ENCODE assay signal across 9 mouse cellular contexts in genomic region chr2:19703020-19703613, GRCm38 (mm10). TPM values are rescaled to one million over a fixed set of nuclear protein-coding genes. Genes with fewer than 3 reads are reported as not detected.
A peak's percentile ranks its signal among the peaks of the same experiment; 100 is the strongest.
DNase-seq lines count a peak whose midpoint lies in the region; ATAC-seq and TF ChIP-seq lines count a peak whose summit lies in the region.
"Had no signal": no experiment of that assay in that cellular context is flagged by ENCODE, and none has a peak within 500 bp of the region (broad histone marks: within the 10 kb centered on the region; RNA-seq: fewer than 3 reads in every experiment).

No protein-coding gene starts in this region.

- H3K27ac ChIP-seq in heart, postnatal 0 days (ENCODE audit: low read depth), result peak overlapping the region; percentile 92
- H3K27ac ChIP-seq in stomach, postnatal 0 days (replicated peaks), result peak overlapping the region; percentile 73; the same call in 1 of the 2 replicates
- H3K27ac ChIP-seq: stomach, embryonic 15.5 days had no signal

- no peak for TF ChIP-seq EP300 in heart, postnatal 0 days (IDR thresholded peaks at IDR 0.05; ENCODE audit: low read depth)
- TF ChIP-seq EP300 in stomach, postnatal 0 days (optimal IDR thresholded peaks at IDR 0.05), result no peak

- peak; percentile 1 for DNase-seq in thymus, postnatal 14 days
- DNase-seq in thymus, postnatal 36 days, result no peak
- peak; percentile 62 to 70 for DNase-seq in cerebellum, postnatal 14 days
- DNase-seq in heart, postnatal 0 days (ENCODE audit: low spot score), result peak; percentile 80
- no peak for DNase-seq in stomach, postnatal 0 days (ENCODE audit: low spot score)
- no peak for DNase-seq in yolk sac, embryonic 10.5 days (ENCODE audit: low spot score)
- no peak for DNase-seq in testis, postnatal 14 days (ENCODE audit: low spot score)
- no peak for DNase-seq in kidney, adult 9 months

- H3K36me3 ChIP-seq in heart, postnatal 0 days (replicated peaks; ENCODE audit: control insufficient read depth, insufficient read depth, low read length), result no peaks in the 10 kb centered on the region
- no peaks in the 10 kb centered on the region for H3K36me3 ChIP-seq in stomach, postnatal 0 days (ENCODE audit: control insufficient read depth, insufficient read depth, low read length)
- H3K36me3 ChIP-seq: stomach, embryonic 15.5 days had no signal

- no peak overlapping the region for H3K9ac ChIP-seq in heart, postnatal 0 days (replicated peaks; ENCODE audit: low read depth, low read length)
- H3K9ac ChIP-seq in stomach, postnatal 0 days (ENCODE audit: low read length), result no peak overlapping the region
- H3K9ac ChIP-seq: stomach, embryonic 15.5 days had no signal

- H3K9me3 ChIP-seq in heart, postnatal 0 days (replicated peaks; ENCODE audit: control insufficient read depth, low read length), result no peaks in the 10 kb centered on the region
- H3K9me3 ChIP-seq in stomach, postnatal 0 days (ENCODE audit: control insufficient read depth, low read length), result no peaks in the 10 kb centered on the region
- H3K9me3 ChIP-seq: stomach, embryonic 15.5 days had no signal

- peak; percentile 65 for ATAC-seq in heart, postnatal 0 days (ENCODE audit: insufficient read depth, low read depth)
- peak; percentile 40; the same call in 1 of the 2 replicates for ATAC-seq in stomach, postnatal 0 days (ENCODE audit: low FRiP score, low TSS enrichment)

- H3K27me3 ChIP-seq in heart, postnatal 0 days (ENCODE audit: control insufficient read depth, insufficient read depth, low read length), result no peaks in the 10 kb centered on the region
- H3K27me3 ChIP-seq in stomach, postnatal 0 days (ENCODE audit: control insufficient read depth, insufficient read depth, low read length), result no peaks in the 10 kb centered on the region
- H3K27me3 ChIP-seq: stomach, embryonic 15.5 days had no signal

- no peak overlapping the region for H3K4me2 ChIP-seq in heart, postnatal 0 days (ENCODE audit: low read depth, low read length)
- H3K4me2 ChIP-seq in stomach, postnatal 0 days (replicated peaks; ENCODE audit: low read depth), result no peak overlapping the region
- H3K4me2 ChIP-seq: stomach, embryonic 15.5 days had no signal

- H3K4me1 ChIP-seq in heart, postnatal 0 days (ENCODE audit: control insufficient read depth, insufficient read depth), result peaks cover 9% of the 10 kb centered on the region; the same call in 1 of the 2 replicates
- no peaks in the 10 kb centered on the region for H3K4me1 ChIP-seq in stomach, postnatal 0 days (replicated peaks; ENCODE audit: control insufficient read depth, insufficient read depth)
- H3K4me1 ChIP-seq: stomach, embryonic 15.5 days had no signal

- TF ChIP-seq CTCF in heart, postnatal 0 days (IDR thresholded peaks at IDR 0.05; ENCODE audit: low read depth), result no peak
- TF ChIP-seq CTCF in stomach, postnatal 0 days (IDR thresholded peaks at IDR 0.05; ENCODE audit: low read depth), result no peak

- no peak overlapping the region for H3K4me3 ChIP-seq in heart, postnatal 0 days (ENCODE audit: low read depth, low read length)
- no peak overlapping the region for H3K4me3 ChIP-seq in stomach, postnatal 0 days (ENCODE audit: low read depth, low read length)
- H3K4me3 ChIP-seq: stomach, embryonic 15.5 days had no signal

RNA-seq across cellular contexts. Expression of gene Otud1, which starts 45.6 kb away (rescaled TPM):
- 10.6 and 38.4 TPM in 2 replicates for total RNA-seq in heart, postnatal 0 days (2014; rRNA removed; ENCODE audit: low replicate concordance)
- polyA plus RNA-seq in heart, postnatal 0 days (2015; fragmentation: Nextera tagmentation; extraction: Ambion mirVana), result 4.4 and 5.6 TPM in 2 replicates
- 3.3 and 4.7 TPM in 2 replicates for polyA plus RNA-seq in stomach, postnatal 0 days (2015; fragmentation: Nextera tagmentation; extraction: Ambion mirVana)

Comparison
In these comparisons a context has a peak if more than half of its experiments do, and no peak if none do; other contexts are left out.
1. DNase-seq: peak in thymus, postnatal 14 days (single experiment), cerebellum, postnatal 14 days (2 of 2) and heart, postnatal 0 days (single experiment); none in thymus, postnatal 36 days (0 of 2), stomach, postnatal 0 days (single experiment), yolk sac, embryonic 10.5 days (single experiment), testis, postnatal 14 days (single experiment) and kidney, adult 9 months (single experiment).